Mouse (Mus musculus) hindbrain, postnatal 0 days (tissue): Measurements from ENCODE around the gene Rfx4. TPM values are rescaled to one million over a fixed set of nuclear protein-coding genes. Genes with fewer than 3 reads are reported as not detected.

Experiments
- ATAC-seq: fragments of 200-750 bp; cut with Nextera tagmentation; 2 replicates; pipeline ENCODE4 v1.8.0; 2017; ENCODE audit warnings: mild to moderate bottlenecking, moderate TSS enrichment, moderate library complexity
- DNase-seq: peaks from one replicate; pipeline ENCODE4 v3.0.0-alpha.2; 2015; ENCODE audit warnings: low spot score
- H3K27ac ChIP-seq: fragments of 300-500 bp; sonication (generic); 2 replicates; pipeline ENCODE4 v1.5.1; 2014; ENCODE audit warnings: mild to moderate bottlenecking
- H3K27me3 ChIP-seq: fragments of 300-500 bp; sonication (generic); 2 replicates; pipeline ENCODE4 v1.6.1; 2014; ENCODE audit warnings: low read length, mixed read lengths; ENCODE audit not compliant: insufficient read depth
- H3K36me3 ChIP-seq: fragments of 300-500 bp; sonication (generic); 2 replicates; pipeline ENCODE4 v1.6.1; 2014; ENCODE audit warnings: low read length, mixed read lengths; ENCODE audit not compliant: insufficient read depth
- H3K4me1 ChIP-seq: fragments of 300-500 bp; sonication (generic); 2 replicates; pipeline ENCODE4 v1.6.1; 2014; ENCODE audit warnings: antibody characterized with exemption, low read length, mixed read lengths; ENCODE audit not compliant: insufficient read depth
- H3K4me2 ChIP-seq: fragments of 300-500 bp; sonication (generic); 2 replicates; pipeline ENCODE4 v1.6.1; 2014; ENCODE audit warnings: low read depth, mild to moderate bottlenecking, low read length, moderate library complexity, mixed read lengths
- H3K4me3 ChIP-seq: fragments of 300-500 bp; sonication (generic); 2 replicates; pipeline ENCODE4 v1.5.1; 2014; ENCODE audit warnings: low read length
- H3K9ac ChIP-seq: fragments of 300-500 bp; sonication (generic); replicated peaks from 2 replicates; pipeline ENCODE4 v1.6.1; 2014; ENCODE audit warnings: mild to moderate bottlenecking, low read length, moderate library complexity, mixed read lengths
- H3K9me3 ChIP-seq: fragments of 300-500 bp; sonication (generic); 2 replicates; pipeline ENCODE4 v1.6.1; 2016; ENCODE audit warnings: low read length, mixed read lengths
- CTCF ChIP-seq: IDR thresholded peaks from 2 replicates; pipeline ENCODE4 v1.5.1; 2016; ENCODE audit warnings: antibody characterized with exemption, control low read depth, low read depth
- WGBS: fragments of 180-500 bp; shearing (Covaris S2); extraction: QIAGEN DNeasy Blood & Tissue Kit; methylation state at CpG from one replicate; pipeline ENCODE4 v1.1.7; 2014; 5-methylcytosine and 5-hydroxymethylcytosine counted together
- polyA plus RNA-seq: library from polyadenylated mRNA; unstranded; fragments of >200 nt; fragmentation: Nextera tagmentation; extraction: Ambion mirVana; gene quantifications from 2 replicates; pipeline ENCODE4 v1.2.1, GENCODE M21; 2015
- total RNA-seq: library from RNA; depleted of rRNA; stranded (reverse); fragments of >200 nt; gene quantifications from 2 replicates; pipeline ENCODE4 v1.2.3, GENCODE M21; 2014; rRNA removed

Gene Rfx4
- total RNA-seq (16.7 and 21.5 TPM in 2 replicates), polyA plus RNA-seq (16.1 and 17.1 TPM in 2 replicates)

DNA sequence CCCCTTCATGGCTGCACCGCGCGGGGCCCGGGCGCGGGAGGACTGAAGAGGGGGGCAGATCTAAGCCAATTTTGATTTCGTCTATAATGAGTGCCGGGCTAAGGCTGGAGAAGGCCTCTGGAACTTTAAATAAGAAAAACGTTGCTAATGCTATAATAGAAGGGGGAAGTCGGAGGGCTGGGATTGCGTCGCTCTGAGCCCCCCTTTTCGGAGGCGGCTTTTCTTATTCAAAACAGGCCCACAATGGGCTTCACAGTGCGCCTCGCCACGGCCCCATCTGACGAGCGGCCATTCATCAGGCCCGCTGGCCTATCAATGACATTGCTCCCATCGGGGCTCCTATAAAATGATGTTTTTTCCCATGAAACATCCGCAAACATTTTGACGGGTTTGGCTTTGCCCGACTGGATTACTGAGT lies at the start of gene Rfx4:
Gene Rfx4 (plus strand): TSS at position 277 of the 418 bp plus-strand sequence.
- DNase-seq (peak; percentile 85), ATAC-seq (peak; percentile 79)
- WGBS: 2% methylated on average over 24 of the region's 24 CpGs
- Histone ChIP-seq H3K27me3 (peaks cover 19% of the 10 kb centered on the region; the same call in 1 of the 2 replicates), H3K4me3 (peak within 1 kb of the TSS; percentile 49), H3K4me2 (peak within 1 kb of the TSS; percentile 77), H3K9me3 (no peaks in the 10 kb centered on the region), H3K9ac (peak within 1 kb of the TSS; percentile 54), H3K4me1 (peaks cover 15% of the 10 kb centered on the region), H3K27ac (peak within 1 kb of the TSS; percentile 84), H3K36me3 (no peaks in the 10 kb centered on the region)
- TF ChIP-seq CTCF: no peak

DNA sequence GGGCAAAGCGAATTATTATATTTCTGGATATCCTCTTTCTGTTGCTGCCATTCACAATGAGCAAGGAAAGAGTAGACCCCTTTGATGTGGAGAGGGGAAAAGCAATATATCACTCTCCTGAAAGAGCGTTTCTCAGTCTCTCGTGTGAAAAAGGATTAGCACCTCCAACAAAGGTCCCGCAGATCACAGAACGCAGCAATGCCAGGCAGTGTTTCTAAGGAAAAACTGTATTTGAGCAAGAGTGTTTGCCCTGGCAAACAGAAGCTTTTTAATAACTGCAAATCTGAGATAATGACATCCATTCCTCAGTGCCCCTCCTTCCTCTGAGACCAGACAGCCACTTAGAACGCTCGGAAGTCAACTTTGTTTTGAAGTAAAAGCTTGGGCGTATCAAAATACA lies 49.3 kb upstream of the Rfx4 start:
- Histone ChIP-seq H3K27me3 (no peaks in the 10 kb centered on the region), H3K27ac (no peak overlapping the region), H3K4me2 (no peak overlapping the region), H3K4me1 (peaks cover 5% of the 10 kb centered on the region), H3K4me3 (no peak overlapping the region), H3K9ac (no peak overlapping the region), H3K36me3 (no peaks in the 10 kb centered on the region), H3K9me3 (no peaks in the 10 kb centered on the region)
- no peak for TF ChIP-seq CTCF
- 50% methylated on average over 8 of the region's 8 CpGs for WGBS
- DNase-seq: no peak
- ATAC-seq: no peak

DNA sequence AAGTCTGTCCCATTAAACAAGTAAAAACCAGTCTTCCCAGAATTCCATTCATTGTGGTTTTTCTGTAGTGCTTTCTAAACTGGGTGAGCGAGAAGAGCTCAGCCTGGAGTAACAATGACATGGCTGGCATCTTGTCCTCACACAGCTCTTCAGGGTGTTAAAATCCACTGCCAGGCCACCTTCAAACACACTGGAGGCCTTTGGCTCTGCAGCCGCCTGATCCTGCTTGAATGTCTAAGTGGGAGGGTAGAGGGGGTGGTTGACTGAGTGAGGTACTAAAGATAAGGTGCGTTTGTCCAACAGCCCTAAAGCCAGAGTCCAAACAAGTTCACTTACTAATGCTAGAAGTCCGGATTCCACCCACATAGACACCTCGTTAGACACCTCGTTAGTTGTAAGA lies 48.6 kb upstream of the Rfx4 start:
- WGBS: 41% methylated on average over 6 of the region's 6 CpGs

DNA sequence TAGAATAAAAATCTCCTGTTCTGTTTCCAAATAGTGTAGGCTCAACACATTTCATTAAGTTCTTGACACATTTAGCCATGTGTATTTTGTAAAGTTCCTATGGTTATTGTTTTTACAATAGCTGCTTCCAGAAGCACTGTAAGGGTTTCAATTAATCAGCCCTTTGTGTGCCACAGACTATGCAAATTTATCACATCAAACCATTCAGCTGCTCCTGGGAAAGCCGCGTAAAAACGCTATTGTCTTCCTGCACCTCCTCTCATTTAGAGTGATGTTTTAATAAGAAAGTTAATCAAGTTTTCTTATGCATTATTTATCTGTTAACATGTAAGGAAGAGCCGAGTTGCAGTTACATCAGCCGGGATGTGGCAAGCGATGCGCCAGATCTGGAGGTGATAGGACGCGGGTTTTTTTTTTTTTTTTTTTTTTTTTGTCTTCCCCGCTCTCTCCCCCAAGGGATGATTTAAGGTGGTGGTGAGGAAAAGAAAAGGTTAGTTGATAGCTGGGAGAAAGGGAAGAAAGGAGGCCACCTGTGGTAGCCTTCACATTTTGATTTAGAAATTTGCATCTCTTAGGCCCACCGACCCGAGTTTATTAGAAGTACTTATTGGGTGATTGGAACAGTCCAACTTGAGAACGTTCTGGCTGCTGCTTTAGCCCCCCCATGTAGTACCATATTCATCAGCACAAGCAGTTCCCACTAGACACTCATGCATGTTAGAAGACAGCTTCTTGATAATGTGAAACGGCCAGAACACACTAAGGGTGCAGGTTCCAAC lies 47.9 kb upstream of the Rfx4 start:
- TF ChIP-seq CTCF: no peak
- 34% methylated on average over 14 of the region's 14 CpGs for WGBS
- no peak overlapping the region for H3K9ac ChIP-seq
- no peaks in the 10 kb centered on the region for H3K27me3 ChIP-seq
- no peaks in the 10 kb centered on the region for H3K9me3 ChIP-seq
- no peak overlapping the region for H3K4me3 ChIP-seq
- no peak overlapping the region for H3K4me2 ChIP-seq
- ATAC-seq (no peak), DNase-seq (no peak)
- H3K4me1 ChIP-seq: peaks cover 12% of the 10 kb centered on the region
- no peaks in the 10 kb centered on the region for H3K36me3 ChIP-seq
- H3K27ac ChIP-seq: no peak overlapping the region

More for the DNA sequence above, 48.6 kb upstream of the Rfx4 start:
- DNase-seq (no peak), ATAC-seq (no peak)
- peaks cover 7% of the 10 kb centered on the region for H3K4me1 ChIP-seq
- H3K4me2 ChIP-seq: no peak overlapping the region
- H3K27ac ChIP-seq: 0 out of 2 replicates have a peak overlapping the region, but pooled peaks have one; percentile 8
- TF ChIP-seq CTCF: no peak
- no peaks in the 10 kb centered on the region for H3K27me3 ChIP-seq
- no peaks in the 10 kb centered on the region for H3K9me3 ChIP-seq
- H3K9ac ChIP-seq: no peak overlapping the region
- H3K4me3 ChIP-seq: no peak overlapping the region
- no peaks in the 10 kb centered on the region for H3K36me3 ChIP-seq

GRCm38 (mm10) chr10:84710192-84710591 lies 45.7 kb upstream of the Rfx4 start:
- H3K36me3 ChIP-seq: peaks cover 8% of the 10 kb centered on the region; the same call in 1 of the 2 replicates
- H3K4me1 ChIP-seq: peaks cover 12% of the 10 kb centered on the region
- H3K9ac ChIP-seq: no peak overlapping the region
- peak overlapping the region; percentile 26; the same call in 1 of the 2 replicates for H3K27ac ChIP-seq
- DNase-seq (peak; percentile 55), ATAC-seq (no peak)
- no peak overlapping the region for H3K4me3 ChIP-seq
- peak; percentile 56 for TF ChIP-seq CTCF
- H3K4me2 ChIP-seq: no peak overlapping the region
- H3K9me3 ChIP-seq: no peaks in the 10 kb centered on the region
- 12% methylated on average over 4 of the region's 4 CpGs for WGBS
- no peaks in the 10 kb centered on the region for H3K27me3 ChIP-seq

DNA sequence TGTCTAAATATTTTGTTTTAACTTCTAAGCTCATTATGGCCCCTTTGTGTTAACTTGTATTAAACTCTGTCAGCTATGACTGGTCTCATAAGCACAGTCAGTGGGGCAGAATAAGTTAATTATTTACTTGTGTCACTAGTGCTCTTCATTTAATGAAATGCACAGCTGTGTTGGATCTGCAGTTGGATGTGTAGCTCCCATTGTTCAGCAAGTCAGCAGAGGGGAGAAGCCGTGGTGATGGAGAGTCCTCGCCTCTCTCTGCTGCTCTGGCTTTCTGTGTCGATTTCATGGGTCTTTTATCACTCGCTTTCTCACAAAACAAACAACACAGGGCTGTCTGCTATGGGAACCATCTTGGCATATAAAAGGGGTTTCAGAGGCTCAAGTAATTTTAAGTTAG lies 45.0 kb upstream of the Rfx4 start:
- 26% methylated on average over 4 of the region's 4 CpGs for WGBS
- H3K27me3 ChIP-seq: no peaks in the 10 kb centered on the region
- H3K4me3 ChIP-seq: no peak overlapping the region
- TF ChIP-seq CTCF: no peak
- H3K9ac ChIP-seq: no peak overlapping the region
- H3K4me2 ChIP-seq: no peak overlapping the region
- H3K9me3 ChIP-seq: no peaks in the 10 kb centered on the region
- DNase-seq (peak; percentile 68), ATAC-seq (peak; percentile 81)
- H3K27ac ChIP-seq: no peak overlapping the region
- peaks cover 8% of the 10 kb centered on the region; the same call in 1 of the 2 replicates for H3K36me3 ChIP-seq
- peaks cover 12% of the 10 kb centered on the region for H3K4me1 ChIP-seq

GRCm38 (mm10) chr10:84711479-84711878 lies 44.4 kb upstream of the Rfx4 start:
- H3K4me3 ChIP-seq: no peak overlapping the region
- H3K9me3 ChIP-seq: no peaks in the 10 kb centered on the region
- H3K9ac ChIP-seq: no peak overlapping the region
- peak; percentile 18; the same call in 1 of the 2 replicates for TF ChIP-seq CTCF
- H3K27me3 ChIP-seq: no peaks in the 10 kb centered on the region
- H3K27ac ChIP-seq: peak overlapping the region; percentile 64
- DNase-seq: no peak
- no peak for ATAC-seq
- peaks cover 12% of the 10 kb centered on the region for H3K4me1 ChIP-seq
- 25% methylated on average over 8 of the region's 8 CpGs for WGBS
- H3K4me2 ChIP-seq: 0 out of 2 replicates have a peak overlapping the region, but pooled peaks have one; percentile 0
- peaks cover 8% of the 10 kb centered on the region; the same call in 1 of the 2 replicates for H3K36me3 ChIP-seq
